Mouse (Mus musculus) midbrain, embryonic 16.5 days (tissue): ENCODE data around the gene Krtap2-4. TPM values are rescaled to one million over a fixed set of nuclear protein-coding genes. Genes with fewer than 3 reads are reported as not detected.
"Not testable (repeated sequence)": the region's sequence is repeated elsewhere in the genome, so short reads cannot be mapped to it uniquely, and the experiment has no call there.

Experiments
- ATAC-seq: fragments of 200-750 bp; cut with Nextera tagmentation; 2 replicates; pipeline ENCODE4 v1.8.0; 2017; ENCODE audit warnings: moderate TSS enrichment
- H3K27ac ChIP-seq: fragments of 300-500 bp; sonication (generic); 2 replicates; pipeline ENCODE4 v1.5.1; 2014; ENCODE audit warnings: mild to moderate bottlenecking, low read length, mixed read lengths
- H3K27me3 ChIP-seq: fragments of 300-500 bp; sonication (generic); 2 replicates; pipeline ENCODE4 v1.6.1; 2014; ENCODE audit warnings: low read depth, low read length, mixed read lengths; ENCODE audit not compliant: control insufficient read depth, insufficient read depth
- H3K36me3 ChIP-seq: fragments of 300-500 bp; sonication (generic); 2 replicates; pipeline ENCODE4 v1.6.1; 2014; ENCODE audit warnings: mild to moderate bottlenecking, low read length, moderate library complexity, mixed read lengths; ENCODE audit not compliant: control insufficient read depth, insufficient read depth
- H3K4me1 ChIP-seq: fragments of 300-500 bp; sonication (generic); 2 replicates; pipeline ENCODE4 v1.6.1; 2014; ENCODE audit warnings: mild to moderate bottlenecking, low read length, mixed read lengths; ENCODE audit not compliant: control insufficient read depth, insufficient read depth
- H3K4me2 ChIP-seq: fragments of 300-500 bp; sonication (generic); 2 replicates; pipeline ENCODE4 v1.6.1; 2014; ENCODE audit warnings: mild to moderate bottlenecking, low read length, mixed read lengths
- H3K4me3 ChIP-seq: fragments of 300-500 bp; sonication (generic); 2 replicates; pipeline ENCODE4 v1.5.1; 2014; ENCODE audit warnings: low read depth, mild to moderate bottlenecking, low read length, moderate library complexity, mixed read lengths
- H3K9ac ChIP-seq: fragments of 300-500 bp; sonication (generic); 2 replicates; pipeline ENCODE4 v1.6.1; 2014; ENCODE audit warnings: low read depth, low read length, mixed read lengths
- H3K9me3 ChIP-seq: fragments of 300-500 bp; sonication (generic); replicated peaks from 2 replicates; pipeline ENCODE4 v1.6.1; 2014; ENCODE audit warnings: mild to moderate bottlenecking, low read length, mixed read lengths; ENCODE audit not compliant: control insufficient read depth, poor library complexity, severe bottlenecking
- WGBS: fragments of 180-500 bp; shearing (Covaris S2); extraction: QIAGEN DNeasy Blood & Tissue Kit; methylation state at CpG from one replicate; pipeline ENCODE4 v1.1.7; 2014; 5-methylcytosine and 5-hydroxymethylcytosine counted together
- polyA plus RNA-seq: library from polyadenylated mRNA; unstranded; fragments of >200 nt; fragmentation: Nextera tagmentation; extraction: Ambion mirVana; gene quantifications from 2 replicates; pipeline ENCODE4 v1.2.1, GENCODE M21; 2015

Krtap2-4 gene
- polyA plus RNA-seq, 1 experiment from 2014 or later = not detected

DNA sequence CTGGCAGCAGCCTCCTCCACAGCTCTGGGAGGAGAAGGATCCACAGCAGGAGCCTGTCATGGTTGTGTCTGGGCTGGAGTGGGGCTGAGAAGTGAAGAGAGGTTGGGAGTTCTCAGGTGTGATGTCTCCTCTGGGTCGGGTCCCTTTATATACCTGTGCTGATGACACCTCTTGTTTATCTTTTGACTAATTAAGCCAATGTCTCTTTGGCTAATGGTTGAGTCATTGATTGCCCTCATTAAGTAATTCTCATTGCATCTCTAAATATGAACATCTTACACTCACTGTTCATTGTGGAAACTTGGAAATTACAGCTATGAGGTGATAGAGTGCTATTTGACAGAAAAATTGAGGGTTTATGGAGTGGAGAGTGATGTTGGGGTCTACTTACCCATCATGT lies 11.4 kb downstream of the Krtap2-4 start, which contains the start of gene Gm11938:
TSS of gene Gm11938 (minus strand) at position 101 of the 400 bp plus-strand sequence.
- not testable (repeated sequence) for H3K27me3 ChIP-seq, H3K27ac ChIP-seq, H3K4me2 ChIP-seq, H3K36me3 ChIP-seq, H3K9ac ChIP-seq, H3K9me3 ChIP-seq, H3K4me3 ChIP-seq, ATAC-seq, H3K4me1 ChIP-seq
- 85% methylated on average over 1 of the region's 1 CpGs for WGBS

GRCm38 (mm10) chr11:99597742-99598141 lies 16.9 kb downstream of the Krtap2-4 start, which contains the start of gene Krtap9-3:
Krtap9-3 (minus strand) TSS chr11:99598105.
- not testable (repeated sequence) for H3K9me3 ChIP-seq, H3K27ac ChIP-seq, H3K9ac ChIP-seq, H3K4me2 ChIP-seq, H3K36me3 ChIP-seq, H3K4me1 ChIP-seq, ATAC-seq, H3K4me3 ChIP-seq, H3K27me3 ChIP-seq
- WGBS = 76% methylated on average over 6 of the region's 6 CpGs

- WGBS = 92% methylated on average over 6 of the region's 6 CpGs
- no peaks in the 10 kb centered on the region for H3K4me1 ChIP-seq
- no peak within 1 kb of the TSS for H3K4me2 ChIP-seq
These were observed 23.7 kb downstream of the Krtap2-4 start, which contains the start of gene Krtap1-3 for GRCm38 (mm10) chr11:99590981-99591380. Krtap1-3 (minus strand) TSS chr11:99591339.

DNA sequence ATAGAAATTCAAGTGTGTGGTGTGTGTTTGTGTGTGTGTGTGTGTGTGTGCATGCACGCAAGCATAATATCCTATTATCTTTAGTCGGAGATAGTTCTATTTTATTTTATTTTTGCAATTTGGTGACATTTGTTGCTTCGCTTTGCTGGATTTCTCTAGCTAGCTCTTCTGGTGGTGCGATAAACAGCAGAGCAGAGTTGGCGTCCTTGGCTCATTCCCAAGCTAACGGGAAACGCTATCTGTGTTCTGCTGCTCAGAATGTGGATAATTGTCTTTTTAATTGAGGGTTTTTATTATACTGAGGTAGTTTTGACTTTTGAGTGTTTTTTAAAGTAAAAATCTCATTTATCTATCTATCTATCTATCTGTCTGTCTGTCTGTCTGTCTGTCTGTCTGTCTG lies 29.6 kb downstream of the Krtap2-4 start:
- WGBS = 90% methylated on average over 7 of the region's 7 CpGs
- no peaks in the 10 kb centered on the region for H3K27me3 ChIP-seq
- no peaks in the 10 kb centered on the region for H3K9me3 ChIP-seq
- H3K4me1 ChIP-seq = no peaks in the 10 kb centered on the region
- ATAC-seq = no peak
- H3K27ac ChIP-seq = no peak overlapping the region
- no peak overlapping the region for H3K4me2 ChIP-seq
- H3K4me3 ChIP-seq = no peak overlapping the region
- no peaks in the 10 kb centered on the region for H3K36me3 ChIP-seq
- H3K9ac ChIP-seq = no peak overlapping the region

More at GRCm38 (mm10) chr11:99590981-99591380, 23.7 kb downstream of the Krtap2-4 start, which contains the start of gene Krtap1-3:
- Histone ChIP-seq H3K9me3 (no peaks in the 10 kb centered on the region), H3K36me3 (no peaks in the 10 kb centered on the region), H3K27me3 (no peaks in the 10 kb centered on the region), H3K4me3 (no peak within 1 kb of the TSS), H3K27ac (no peak within 1 kb of the TSS), H3K9ac (no peak within 1 kb of the TSS)
- no peak for ATAC-seq

DNA sequence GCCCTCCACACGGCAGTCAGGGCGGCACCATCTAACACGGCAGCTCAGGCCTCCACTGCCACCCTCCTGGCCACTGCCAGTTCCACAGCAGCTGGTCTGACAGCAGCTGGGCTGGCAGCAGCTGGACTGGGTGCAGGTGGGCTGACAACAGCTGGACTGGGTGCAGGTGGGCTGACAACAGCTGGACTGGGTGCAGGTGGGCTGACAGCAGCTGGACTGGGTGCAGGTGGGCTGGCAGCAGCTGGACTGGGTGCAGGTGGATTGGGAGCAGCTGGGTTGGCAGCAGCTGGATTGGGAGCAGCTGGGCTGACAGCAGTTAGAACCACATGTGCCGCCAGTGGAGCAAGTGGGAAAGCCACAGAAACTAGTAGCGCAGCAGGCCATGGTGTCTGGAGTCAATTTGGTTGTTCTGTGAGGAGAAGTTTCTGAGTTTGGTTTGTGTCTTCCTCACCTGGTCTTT lies 31.4 kb downstream of the Krtap2-4 start, which contains the start of gene Krtap1-4:
TSS of gene Krtap1-4 (minus strand) at position 410 of the 460 bp plus-strand sequence.
- no peak within 1 kb of the TSS for H3K9ac ChIP-seq
- H3K27ac ChIP-seq = no peak within 1 kb of the TSS
- no peak for ATAC-seq
- no peaks in the 10 kb centered on the region for H3K27me3 ChIP-seq
- 82% methylated on average over 5 of the region's 5 CpGs for WGBS
- no peaks in the 10 kb centered on the region for H3K9me3 ChIP-seq
- H3K4me1 ChIP-seq = no peaks in the 10 kb centered on the region
- no peaks in the 10 kb centered on the region for H3K36me3 ChIP-seq
- H3K4me3 ChIP-seq = no peak within 1 kb of the TSS
- H3K4me2 ChIP-seq = no peak within 1 kb of the TSS

DNA sequence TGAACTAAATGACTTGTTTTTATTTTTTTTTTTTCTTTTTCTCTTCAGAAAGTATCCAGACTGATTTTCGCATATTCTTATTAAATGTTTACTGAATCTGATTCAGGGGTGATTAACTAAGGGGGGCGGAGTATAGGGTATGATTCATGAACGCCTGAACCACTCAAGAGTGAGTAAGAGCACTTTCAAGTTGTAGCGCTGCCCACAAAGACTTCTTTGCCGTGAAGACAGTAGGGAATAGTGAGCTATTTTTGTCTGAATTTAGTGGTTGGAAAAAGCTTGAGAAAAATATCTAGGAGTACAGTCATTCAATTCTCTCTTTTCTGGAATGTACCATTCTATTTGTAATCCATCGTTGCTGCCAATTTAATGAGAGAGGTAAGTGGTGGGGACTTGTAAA lies 33.1 kb downstream of the Krtap2-4 start:
- no peak overlapping the region for H3K4me2 ChIP-seq
- no peaks in the 10 kb centered on the region for H3K4me1 ChIP-seq
- ATAC-seq = no peak
- H3K27me3 ChIP-seq = no peaks in the 10 kb centered on the region
- H3K9me3 ChIP-seq = no peaks in the 10 kb centered on the region
- WGBS = 85% methylated on average over 6 of the region's 6 CpGs
- H3K36me3 ChIP-seq = no peaks in the 10 kb centered on the region
- no peak overlapping the region for H3K9ac ChIP-seq
- H3K4me3 ChIP-seq = no peak overlapping the region
- no peak overlapping the region for H3K27ac ChIP-seq

DNA sequence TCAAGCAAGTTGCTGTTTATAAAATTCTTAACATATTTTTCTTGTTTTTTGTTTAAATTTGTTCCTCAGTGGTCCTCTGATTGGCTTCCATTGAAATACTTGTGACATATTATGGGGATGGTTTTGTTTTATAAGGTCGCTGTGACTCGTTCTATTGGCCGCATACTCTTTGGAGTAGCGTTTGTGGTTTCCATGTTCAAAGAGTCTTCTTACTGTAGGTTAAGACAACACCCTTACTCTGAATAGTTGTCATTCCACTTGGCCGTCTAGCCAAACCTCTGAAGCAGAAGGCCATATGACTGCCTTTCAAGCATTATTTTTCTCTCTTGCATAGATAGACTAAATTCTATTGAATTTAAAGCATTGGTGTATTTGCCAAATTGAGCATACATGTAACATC lies 33.6 kb downstream of the Krtap2-4 start:
- H3K4me1 ChIP-seq = no peaks in the 10 kb centered on the region
- no peak overlapping the region for H3K4me3 ChIP-seq
- no peaks in the 10 kb centered on the region for H3K36me3 ChIP-seq
- H3K4me2 ChIP-seq = no peak overlapping the region
- no peak overlapping the region for H3K9ac ChIP-seq
- H3K9me3 ChIP-seq = no peaks in the 10 kb centered on the region
- H3K27me3 ChIP-seq = no peaks in the 10 kb centered on the region
- 95% methylated on average over 5 of the region's 5 CpGs for WGBS
- no peak overlapping the region for H3K27ac ChIP-seq
- no peak for ATAC-seq

DNA sequence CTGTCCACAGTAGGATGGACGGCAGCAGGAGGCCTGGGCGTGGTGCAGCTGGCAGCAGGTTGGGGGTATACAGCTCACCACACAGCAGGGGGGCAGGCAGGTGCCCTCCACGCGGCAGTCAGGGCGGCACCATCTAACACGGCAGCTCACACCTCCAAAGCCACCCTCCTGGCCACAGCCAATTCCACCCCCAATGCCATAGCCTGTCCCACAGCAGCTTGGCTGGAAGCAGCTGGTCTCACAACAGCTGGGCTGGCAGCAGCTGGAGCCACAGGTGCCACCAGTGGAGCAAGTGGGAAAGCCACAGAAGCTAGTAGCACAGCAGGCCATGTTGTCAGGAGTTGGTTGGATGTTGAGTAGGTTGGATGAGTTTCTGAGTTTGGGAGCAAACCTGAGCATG lies 34.0 kb downstream of the Krtap2-4 start, which contains the start of gene Krtap1-5:
TSS of gene Krtap1-5 (minus strand) at position 381 of the 400 bp plus-strand sequence.
- Histone ChIP-seq H3K27me3 (no peaks in the 10 kb centered on the region), H3K4me3 (no peak within 1 kb of the TSS), H3K36me3 (no peaks in the 10 kb centered on the region), H3K9ac (no peak within 1 kb of the TSS), H3K4me2 (no peak within 1 kb of the TSS), H3K4me1 (no peaks in the 10 kb centered on the region), H3K9me3 (no peaks in the 10 kb centered on the region), H3K27ac (no peak within 1 kb of the TSS)
- ATAC-seq = no peak
- WGBS = 85% methylated on average over 6 of the region's 6 CpGs

DNA sequence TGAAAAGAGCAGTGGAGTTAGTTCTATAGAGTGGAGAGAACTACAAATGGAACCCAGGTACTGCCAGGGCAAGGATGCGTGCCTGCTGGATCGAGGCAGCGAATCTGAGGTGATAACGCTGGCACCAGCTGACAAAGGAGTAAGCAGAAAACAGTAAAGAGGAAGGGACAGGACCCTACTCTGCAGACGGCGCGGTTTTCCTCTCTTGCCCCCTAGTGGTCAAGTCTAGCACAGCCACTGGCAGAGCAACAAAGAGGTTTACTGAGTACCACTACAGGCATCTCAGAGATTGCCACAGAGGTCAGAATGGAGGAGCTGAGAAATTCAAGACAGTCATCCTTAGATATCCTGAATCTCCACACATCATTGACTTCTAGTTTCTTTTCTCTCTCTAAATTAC lies 40.5 kb downstream of the Krtap2-4 start:
- H3K9me3 ChIP-seq = no peaks in the 10 kb centered on the region
- peak overlapping the region; percentile 7; the same call in 1 of the 2 replicates for H3K4me3 ChIP-seq
- H3K4me2 ChIP-seq = peak overlapping the region; percentile 40
- H3K36me3 ChIP-seq = no peaks in the 10 kb centered on the region
- ATAC-seq = peak; percentile 51; the same call in 1 of the 2 replicates
- no peak overlapping the region for H3K9ac ChIP-seq
- H3K27me3 ChIP-seq = no peaks in the 10 kb centered on the region
- H3K27ac ChIP-seq = no peak overlapping the region
- 1% methylated on average over 7 of the region's 7 CpGs for whole genome bisulfite sequencing
- H3K4me1 ChIP-seq = no peaks in the 10 kb centered on the region
